ENCODE assay signal across 8 mouse cellular contexts in genomic region chr9:77789615-77790348, GRCm38 (mm10). TPM values are rescaled to one million over a fixed set of nuclear protein-coding genes. Genes with fewer than 3 reads are reported as not detected.
DNase-seq lines count a peak whose midpoint lies in the region; ATAC-seq and TF ChIP-seq lines count a peak whose summit lies in the region.

No protein-coding gene starts in this region.

- peaks cover 6% of the 10 kb centered on the region; the same call in 1 of the 2 replicates for H3K4me1 ChIP-seq in forebrain, embryonic 13.5 days
- no peaks in the 10 kb centered on the region for H3K4me1 ChIP-seq in forebrain, embryonic 10.5 days
- H3K4me1 ChIP-seq in lung, embryonic 14.5 days (ENCODE audit: insufficient read depth) = no peaks in the 10 kb centered on the region
- no peaks in the 10 kb centered on the region for H3K4me1 ChIP-seq in lung, postnatal 0 days (ENCODE audit: insufficient read depth, low read depth, low read length)
- H3K4me1 ChIP-seq in neural tube, embryonic 13.5 days (replicated peaks) = no peaks in the 10 kb centered on the region
- H3K4me1 ChIP-seq in liver, embryonic 12.5 days = no peaks in the 10 kb centered on the region

- H3K4me2 ChIP-seq in forebrain, embryonic 13.5 days = no peak overlapping the region
- H3K4me2 ChIP-seq in lung, embryonic 14.5 days = no peak overlapping the region
- H3K4me2 ChIP-seq in lung, postnatal 0 days (replicated peaks; ENCODE audit: low read depth, low read length) = no peak overlapping the region
- H3K4me2 ChIP-seq in neural tube, embryonic 13.5 days = no peak overlapping the region
- no peak overlapping the region for H3K4me2 ChIP-seq in liver, embryonic 12.5 days

- H3K9me3 ChIP-seq in forebrain, embryonic 13.5 days (replicated peaks) = no peaks in the 10 kb centered on the region
- peaks cover 4% of the 10 kb centered on the region; the same call in 1 of the 2 replicates for H3K9me3 ChIP-seq in forebrain, embryonic 10.5 days
- no peaks in the 10 kb centered on the region for H3K9me3 ChIP-seq in lung, embryonic 14.5 days (ENCODE audit: low read depth, low read length)
- H3K9me3 ChIP-seq in lung, postnatal 0 days (ENCODE audit: low read length) = no peaks in the 10 kb centered on the region
- no peaks in the 10 kb centered on the region for H3K9me3 ChIP-seq in neural tube, embryonic 13.5 days
- H3K9me3 ChIP-seq in liver, embryonic 12.5 days (replicated peaks) = no peaks in the 10 kb centered on the region; the same call in 1 of the 2 replicates

- H3K27me3 ChIP-seq in forebrain, embryonic 13.5 days = no peaks in the 10 kb centered on the region
- no peaks in the 10 kb centered on the region for H3K27me3 ChIP-seq in forebrain, embryonic 10.5 days (ENCODE audit: poor library complexity, severe bottlenecking)
- no peaks in the 10 kb centered on the region for H3K27me3 ChIP-seq in lung, embryonic 14.5 days (ENCODE audit: insufficient read depth, low read length)
- H3K27me3 ChIP-seq in lung, postnatal 0 days (replicated peaks; ENCODE audit: insufficient read depth, low read length) = no peaks in the 10 kb centered on the region
- H3K27me3 ChIP-seq in neural tube, embryonic 13.5 days = no peaks in the 10 kb centered on the region
- H3K27me3 ChIP-seq in liver, embryonic 12.5 days (replicated peaks) = no peaks in the 10 kb centered on the region

- TF ChIP-seq EP300 in lung, postnatal 0 days (IDR thresholded peaks at IDR 0.05) = no peak

- peak; percentile 95 for ATAC-seq in forebrain, embryonic 13.5 days
- peak; percentile 75; the same call in 1 of the 2 replicates for ATAC-seq in lung, embryonic 14.5 days (ENCODE audit: insufficient read depth)
- no peak for ATAC-seq in lung, postnatal 0 days
- peak; percentile 96 for ATAC-seq in neural tube, embryonic 13.5 days (ENCODE audit: low read depth)
- no peak for ATAC-seq in liver, embryonic 12.5 days

- DNase-seq in forebrain, embryonic 10.5 days (ENCODE audit: extremely low spot score, low spot score) = no peak
- DNase-seq in lung, embryonic 14.5 days = peak; percentile 85
- DNase-seq in lung, postnatal 0 days (ENCODE audit: low spot score) = no peak
- DNase-seq in heart, postnatal 10 days = peak; percentile 71 to 74
- no peak for DNase-seq in B cell, adult 2 months

- no peak for TF ChIP-seq CTCF in lung, embryonic 14.5 days (IDR thresholded peaks at IDR 0.05; ENCODE audit: low read depth)
- TF ChIP-seq CTCF in lung, postnatal 0 days (IDR thresholded peaks at IDR 0.05) = no peak

- H3K27ac ChIP-seq in forebrain, embryonic 13.5 days = 0 out of 2 replicates have a peak overlapping the region, but pooled peaks have one; percentile 21
- no peak overlapping the region for H3K27ac ChIP-seq in forebrain, embryonic 10.5 days
- H3K27ac ChIP-seq in lung, embryonic 14.5 days (ENCODE audit: low read depth) = no peak overlapping the region
- H3K27ac ChIP-seq in lung, postnatal 0 days (ENCODE audit: low read length) = no peak overlapping the region
- peak overlapping the region; percentile 62; the same call in 1 of the 2 replicates for H3K27ac ChIP-seq in neural tube, embryonic 13.5 days (replicated peaks)
- H3K27ac ChIP-seq in liver, embryonic 12.5 days = no peak overlapping the region

- 67% methylated on average over 12 of the region's 12 CpGs for WGBS in forebrain, embryonic 13.5 days
- WGBS in forebrain, embryonic 10.5 days = 94% methylated on average over 12 of the region's 12 CpGs
- 71% methylated on average over 12 of the region's 12 CpGs for WGBS in lung, embryonic 14.5 days
- 67% methylated on average over 12 of the region's 12 CpGs for WGBS in lung, postnatal 0 days
- 60% methylated on average over 12 of the region's 12 CpGs for WGBS in neural tube, embryonic 13.5 days
- WGBS in liver, embryonic 12.5 days (ENCODE audit: insufficient replicate concordance) = 86% methylated on average over 12 of the region's 12 CpGs

- intact Hi-C loops in heart, postnatal 10 days (cut with DNase I) = no loop called here

- no peak overlapping the region for H3K9ac ChIP-seq in forebrain, embryonic 13.5 days
- H3K9ac ChIP-seq in lung, embryonic 14.5 days = no peak overlapping the region
- no peak overlapping the region for H3K9ac ChIP-seq in lung, postnatal 0 days (replicated peaks; ENCODE audit: low read depth)
- H3K9ac ChIP-seq in neural tube, embryonic 13.5 days = 0 out of 2 replicates have a peak overlapping the region, but pooled peaks have one; percentile 8
- no peak overlapping the region for H3K9ac ChIP-seq in liver, embryonic 12.5 days

- H3K36me3 ChIP-seq in forebrain, embryonic 13.5 days (ENCODE audit: poor library complexity, severe bottlenecking) = peaks cover 76% of the 10 kb centered on the region
- peaks cover 98% of the 10 kb centered on the region for H3K36me3 ChIP-seq in forebrain, embryonic 10.5 days (replicated peaks)
- peaks cover 73% of the 10 kb centered on the region for H3K36me3 ChIP-seq in lung, embryonic 14.5 days (ENCODE audit: insufficient read depth)
- peaks cover 28% of the 10 kb centered on the region for H3K36me3 ChIP-seq in lung, postnatal 0 days (ENCODE audit: insufficient read depth, low read length)
- H3K36me3 ChIP-seq in neural tube, embryonic 13.5 days = peaks cover 83% of the 10 kb centered on the region
- H3K36me3 ChIP-seq in liver, embryonic 12.5 days = peaks cover 96% of the 10 kb centered on the region

- H3K4me3 ChIP-seq in forebrain, embryonic 13.5 days = no peak overlapping the region
- H3K4me3 ChIP-seq in forebrain, embryonic 10.5 days = no peak overlapping the region
- H3K4me3 ChIP-seq in lung, embryonic 14.5 days (ENCODE audit: low read depth, low read length) = no peak overlapping the region
- H3K4me3 ChIP-seq in lung, postnatal 0 days (ENCODE audit: low read depth, low read length) = no peak overlapping the region
- no peak overlapping the region for H3K4me3 ChIP-seq in neural tube, embryonic 13.5 days
- no peak overlapping the region for H3K4me3 ChIP-seq in liver, embryonic 12.5 days

RNA-seq across cellular contexts. Expression of gene Gclc, which starts 35.4 kb away (rescaled TPM):
- polyA plus RNA-seq in forebrain, embryonic 13.5 days (2015; fragmentation: Nextera tagmentation; extraction: Ambion mirVana) = 17.2 and 17.5 TPM in 2 replicates
- 18.4 and 18.5 TPM in 2 replicates for polyA plus RNA-seq in forebrain, embryonic 10.5 days (2016; fragmentation: Nextera tagmentation; extraction: Ambion mirVana)
- 20.4 and 21.2 TPM in 2 replicates for polyA plus RNA-seq in lung, embryonic 14.5 days (2014; fragmentation: Nextera tagmentation; extraction: Ambion mirVana)
- 40.8 and 71.8 TPM in 2 replicates for polyA plus RNA-seq in lung, postnatal 0 days (2015; fragmentation: Nextera tagmentation; extraction: Ambion mirVana)
- 10 to 100 TPM; 12.9 to 13.5 TPM for total RNA-seq in heart, postnatal 10 days (2021)
- polyA plus RNA-seq in neural tube, embryonic 13.5 days (2015; fragmentation: Nextera tagmentation; extraction: Ambion mirVana) = 16.8 TPM in 2 replicates
- 44.5 and 45.0 TPM in 2 replicates for polyA plus RNA-seq in liver, embryonic 12.5 days (2016; fragmentation: Nextera tagmentation; extraction: Ambion mirVana)

Comparison
In these comparisons a context has a peak if more than half of its experiments do, and no peak if none do; other contexts are left out.
1. ATAC-seq: peak in forebrain, embryonic 13.5 days (single experiment), lung, embryonic 14.5 days (single experiment) and neural tube, embryonic 13.5 days (single experiment); none in lung, postnatal 0 days (single experiment) and liver, embryonic 12.5 days (single experiment).
2. H3K27ac ChIP-seq: peak in forebrain, embryonic 13.5 days (single experiment) and neural tube, embryonic 13.5 days (single experiment); none in forebrain, embryonic 10.5 days (single experiment), lung, embryonic 14.5 days (single experiment), lung, postnatal 0 days (single experiment) and liver, embryonic 12.5 days (single experiment).
3. DNase-seq: peak in lung, embryonic 14.5 days (single experiment) and heart, postnatal 10 days (2 of 2); none in forebrain, embryonic 10.5 days (single experiment), lung, postnatal 0 days (single experiment) and B cell, adult 2 months (0 of 2).